Mouse (Mus musculus): ENCODE measurements at regions not wholly inside any gene's neighbourhood (a gene's known extent, or its start where the extent isn't known, plus 50 kb on each side); places are given as distances from the start of the nearest gene placed in this dataset.
A peak's percentile ranks its signal among the peaks of the same experiment; 100 is the strongest.

- Histone ChIP-seq H3K4me1 (ENCODE audit: insufficient read depth, low read depth, low read length) (no peaks in the 10 kb centered on the region), H3K27me3 (replicated peaks; ENCODE audit: insufficient read depth, low read length) (no peaks in the 10 kb centered on the region), H3K9me3 (ENCODE audit: low read length) (no peaks in the 10 kb centered on the region), H3K36me3 (ENCODE audit: insufficient read depth, low read length) (no peaks in the 10 kb centered on the region), H3K4me2 (replicated peaks; ENCODE audit: low read depth, low read length) (no peak overlapping the region), H3K4me3 (ENCODE audit: low read depth, low read length) (no peak overlapping the region), H3K9ac (replicated peaks; ENCODE audit: low read depth) (no peak overlapping the region), H3K27ac (ENCODE audit: low read length) (no peak overlapping the region)
- DNase-seq (ENCODE audit: low spot score) (no peak), ATAC-seq (no peak)
- 56% methylated on average over 8 of the region's 8 CpGs for WGBS
- no peak for TF ChIP-seq CTCF (IDR thresholded peaks at IDR 0.05)
- no peak for TF ChIP-seq EP300 (IDR thresholded peaks at IDR 0.05)
Measured at GRCm38 (mm10) chr3:143659421-143659978, 545.5 kb downstream of the Lmo4 start.

DNA sequence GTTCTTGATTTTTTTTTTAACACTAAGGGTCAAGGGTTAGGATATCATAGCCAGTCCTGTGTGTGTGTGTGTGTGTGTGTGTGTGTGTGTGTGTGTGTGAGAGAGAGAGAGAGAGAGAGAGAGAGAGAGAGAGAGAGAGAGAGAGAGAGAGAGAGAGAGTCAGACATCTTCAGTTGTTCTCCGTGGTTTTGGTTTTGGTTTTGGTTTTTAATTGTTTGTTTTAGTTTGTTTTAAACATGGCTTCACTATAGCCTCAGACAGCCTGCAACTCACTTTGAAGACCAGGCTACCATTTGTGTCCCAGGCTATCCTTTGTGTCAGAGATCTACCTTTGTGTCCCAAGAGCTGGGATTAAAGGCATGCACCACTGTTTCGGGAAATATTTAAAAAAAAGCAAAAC, 557.8 kb downstream of the Lmo4 start:
- no peak for ATAC-seq
- Histone ChIP-seq H3K9ac (replicated peaks; ENCODE audit: low read depth) (no peak overlapping the region), H3K9me3 (ENCODE audit: low read length) (no peaks in the 10 kb centered on the region), H3K4me2 (replicated peaks; ENCODE audit: low read depth, low read length) (no peak overlapping the region), H3K4me3 (ENCODE audit: low read depth, low read length) (no peak overlapping the region), H3K4me1 (ENCODE audit: insufficient read depth, low read depth, low read length) (no peaks in the 10 kb centered on the region), H3K36me3 (ENCODE audit: insufficient read depth, low read length) (no peaks in the 10 kb centered on the region), H3K27me3 (replicated peaks; ENCODE audit: insufficient read depth, low read length) (no peaks in the 10 kb centered on the region), H3K27ac (ENCODE audit: low read length) (no peak overlapping the region)
- WGBS = 75% methylated on average over 2 of the region's 2 CpGs
- TF ChIP-seq CTCF (IDR thresholded peaks at IDR 0.05) = no peak
- DNase-seq (ENCODE audit: low spot score) = no peak

- no peaks in the 10 kb centered on the region for H3K27me3 ChIP-seq (replicated peaks; ENCODE audit: insufficient read depth, low read length)
- ATAC-seq (no peak), DNase-seq (ENCODE audit: low spot score) (peak; percentile 27)
- H3K4me2 ChIP-seq (replicated peaks; ENCODE audit: low read depth, low read length) = no peak overlapping the region
- H3K4me3 ChIP-seq (ENCODE audit: low read depth, low read length) = no peak overlapping the region
- H3K4me1 ChIP-seq (ENCODE audit: insufficient read depth, low read depth, low read length) = no peaks in the 10 kb centered on the region
- no peaks in the 10 kb centered on the region for H3K9me3 ChIP-seq (ENCODE audit: low read length)
- TF ChIP-seq CTCF (IDR thresholded peaks at IDR 0.05) (no peak), EP300 (IDR thresholded peaks at IDR 0.05) (no peak)
- no peak overlapping the region for H3K27ac ChIP-seq (ENCODE audit: low read length)
- H3K9ac ChIP-seq (replicated peaks; ENCODE audit: low read depth) = no peak overlapping the region
- H3K36me3 ChIP-seq (ENCODE audit: insufficient read depth, low read length) = no peaks in the 10 kb centered on the region
- WGBS = 34% methylated on average over 7 of the region's 7 CpGs
Measured at GRCm38 (mm10) chr3:143646836-143647235, 558.2 kb downstream of the Lmo4 start.

- H3K27me3 ChIP-seq (replicated peaks; ENCODE audit: insufficient read depth, low read length) = no peaks in the 10 kb centered on the region
- H3K4me1 ChIP-seq (ENCODE audit: insufficient read depth, low read depth, low read length) = no peaks in the 10 kb centered on the region; the same call in 1 of the 2 replicates
- H3K27ac ChIP-seq (ENCODE audit: low read length) = no peak overlapping the region
- no peaks in the 10 kb centered on the region for H3K9me3 ChIP-seq (ENCODE audit: low read length)
- no peak overlapping the region for H3K9ac ChIP-seq (replicated peaks; ENCODE audit: low read depth)
- H3K4me3 ChIP-seq (ENCODE audit: low read depth, low read length) = no peak overlapping the region
- no peak for TF ChIP-seq EP300 (IDR thresholded peaks at IDR 0.05)
- no peak overlapping the region for H3K4me2 ChIP-seq (replicated peaks; ENCODE audit: low read depth, low read length)
- no peaks in the 10 kb centered on the region for H3K36me3 ChIP-seq (ENCODE audit: insufficient read depth, low read length)
- WGBS = 66% methylated on average over 2 of the region's 2 CpGs
- ATAC-seq (no peak), DNase-seq (ENCODE audit: low spot score) (no peak)
Measured at GRCm38 (mm10) chr3:143633036-143633435, 572.0 kb downstream of the Lmo4 start.

- TF ChIP-seq CTCF (IDR thresholded peaks at IDR 0.05) (no peak), EP300 (IDR thresholded peaks at IDR 0.05) (no peak)
- DNase-seq (ENCODE audit: low spot score) = peak; percentile 9
- no peak overlapping the region for H3K9ac ChIP-seq (replicated peaks; ENCODE audit: low read depth)
- H3K4me3 ChIP-seq (ENCODE audit: low read depth, low read length) = no peak overlapping the region
- no peaks in the 10 kb centered on the region for H3K9me3 ChIP-seq (ENCODE audit: low read length)
- H3K36me3 ChIP-seq (ENCODE audit: insufficient read depth, low read length) = no peaks in the 10 kb centered on the region
- peak overlapping the region; percentile 14; the same call in 1 of the 2 replicates for H3K4me2 ChIP-seq (replicated peaks; ENCODE audit: low read depth, low read length)
- no peak for ATAC-seq
- H3K27ac ChIP-seq (ENCODE audit: low read length) = no peak overlapping the region
- no peaks in the 10 kb centered on the region for H3K27me3 ChIP-seq (replicated peaks; ENCODE audit: insufficient read depth, low read length)
- no peaks in the 10 kb centered on the region; the same call in 1 of the 2 replicates for H3K4me1 ChIP-seq (ENCODE audit: insufficient read depth, low read depth, low read length)
- WGBS = 26% methylated on average over 10 of the region's 10 CpGs
Measured at GRCm38 (mm10) chr3:143631183-143631582, 573.8 kb downstream of the Lmo4 start.

GRCm38 (mm10) chr3:143624906-143625305, 580.1 kb downstream of the Lmo4 start:
- no peak overlapping the region for H3K4me2 ChIP-seq (replicated peaks; ENCODE audit: low read depth, low read length)
- H3K27me3 ChIP-seq (replicated peaks; ENCODE audit: insufficient read depth, low read length) = no peaks in the 10 kb centered on the region
- ATAC-seq (no peak), DNase-seq (ENCODE audit: low spot score) (no peak)
- H3K36me3 ChIP-seq (ENCODE audit: insufficient read depth, low read length) = no peaks in the 10 kb centered on the region
- no peaks in the 10 kb centered on the region for H3K4me1 ChIP-seq (ENCODE audit: insufficient read depth, low read depth, low read length)
- H3K27ac ChIP-seq (ENCODE audit: low read length) = no peak overlapping the region
- H3K9ac ChIP-seq (replicated peaks; ENCODE audit: low read depth) = no peak overlapping the region
- WGBS = 70% methylated on average over 3 of the region's 3 CpGs
- no peaks in the 10 kb centered on the region for H3K9me3 ChIP-seq (ENCODE audit: low read length)
- TF ChIP-seq CTCF (IDR thresholded peaks at IDR 0.05) = no peak
- no peak for TF ChIP-seq EP300 (IDR thresholded peaks at IDR 0.05)
- H3K4me3 ChIP-seq (ENCODE audit: low read depth, low read length) = no peak overlapping the region

DNA sequence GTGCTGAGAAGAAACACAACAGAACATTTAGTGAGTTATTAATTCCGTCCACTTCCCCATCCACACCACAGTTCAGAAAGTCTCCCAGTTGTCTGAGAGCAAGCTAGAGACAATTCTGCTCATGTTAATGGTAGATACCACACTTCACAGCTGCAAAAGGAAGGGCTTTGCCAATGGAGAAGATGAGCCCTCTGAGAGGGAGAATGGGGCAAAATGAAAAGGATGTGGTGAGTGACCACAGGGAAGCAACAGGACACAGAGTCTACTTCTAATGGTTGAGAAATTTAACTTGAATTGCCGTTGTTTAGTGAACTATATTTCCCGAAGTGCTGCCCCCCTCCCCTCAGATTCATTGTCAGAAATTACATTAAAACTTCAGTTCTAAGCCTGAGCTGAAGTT, 582.7 kb downstream of the Lmo4 start:
- DNase-seq (ENCODE audit: low spot score) (no peak), ATAC-seq (no peak)
- no peak for TF ChIP-seq EP300 (IDR thresholded peaks at IDR 0.05)
- no peak for TF ChIP-seq CTCF (IDR thresholded peaks at IDR 0.05)
- Histone ChIP-seq H3K27ac (ENCODE audit: low read length) (no peak overlapping the region), H3K4me1 (ENCODE audit: insufficient read depth, low read depth, low read length) (no peaks in the 10 kb centered on the region), H3K36me3 (ENCODE audit: insufficient read depth, low read length) (no peaks in the 10 kb centered on the region), H3K4me3 (ENCODE audit: low read depth, low read length) (no peak overlapping the region), H3K9ac (replicated peaks; ENCODE audit: low read depth) (no peak overlapping the region), H3K4me2 (replicated peaks; ENCODE audit: low read depth, low read length) (no peak overlapping the region), H3K27me3 (replicated peaks; ENCODE audit: insufficient read depth, low read length) (no peaks in the 10 kb centered on the region), H3K9me3 (ENCODE audit: low read length) (no peaks in the 10 kb centered on the region)
- WGBS = 73% methylated on average over 3 of the region's 3 CpGs

Measured in lung, postnatal 0 days (tissue).